Mouse (Mus musculus): Measurements from ENCODE around the gene Zfp46. TPM values are rescaled to one million over a fixed set of nuclear protein-coding genes. Genes with fewer than 3 reads are reported as not detected.

Zfp46 gene
- total RNA-seq (2017) = 9.5 and 11.2 TPM in 2 replicates

DNA sequence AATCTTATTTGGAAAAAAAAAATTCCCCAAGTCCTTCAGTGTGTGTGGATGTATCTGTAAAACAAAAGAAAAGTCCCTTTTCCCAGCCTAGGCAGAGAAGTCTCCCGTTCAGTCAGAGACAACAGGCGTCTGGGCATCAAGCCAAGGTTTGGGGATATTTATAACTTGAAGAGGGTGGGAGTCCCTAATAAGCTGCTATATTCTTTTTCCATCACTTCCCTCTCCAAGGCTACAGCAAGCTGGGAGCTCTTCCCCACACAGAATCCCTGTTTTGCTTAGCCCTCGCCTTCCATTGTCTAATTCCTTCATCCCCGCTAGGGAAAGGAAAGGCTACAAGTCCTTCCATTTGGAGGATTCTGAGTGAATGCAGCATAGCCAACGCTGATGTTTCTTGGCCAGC is at the start of gene Zfp46:
Gene Zfp46, plus strand, starts transcription at position 229 of the 400 bp plus-strand sequence.
- no peak for ATAC-seq (replicated peaks; ENCODE audit: low read depth, poor library complexity, severe bottlenecking)

DNA sequence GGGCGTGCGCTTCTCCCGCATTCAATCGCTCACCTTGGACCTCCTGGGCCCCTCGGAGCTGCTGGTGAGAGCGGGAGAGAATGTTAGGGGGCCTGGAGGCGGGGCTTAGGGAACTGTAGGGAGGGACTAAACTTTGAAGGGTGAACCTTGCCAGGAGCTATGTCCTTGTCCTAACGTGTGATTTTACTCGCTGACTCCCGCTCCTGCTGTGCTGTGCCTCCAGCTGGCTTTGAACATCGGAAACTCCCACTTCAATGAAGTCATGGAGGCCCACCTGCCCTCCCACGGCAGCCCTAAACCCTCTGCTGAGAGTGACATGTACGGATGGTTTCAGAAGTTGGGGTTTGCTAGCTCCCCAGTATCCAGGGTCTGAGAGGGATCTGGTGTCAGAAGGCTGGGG is 45.8 kb upstream of the Zfp46 start:
- ATAC-seq (replicated peaks; ENCODE audit: low read depth, poor library complexity, severe bottlenecking) = no peak

DNA sequence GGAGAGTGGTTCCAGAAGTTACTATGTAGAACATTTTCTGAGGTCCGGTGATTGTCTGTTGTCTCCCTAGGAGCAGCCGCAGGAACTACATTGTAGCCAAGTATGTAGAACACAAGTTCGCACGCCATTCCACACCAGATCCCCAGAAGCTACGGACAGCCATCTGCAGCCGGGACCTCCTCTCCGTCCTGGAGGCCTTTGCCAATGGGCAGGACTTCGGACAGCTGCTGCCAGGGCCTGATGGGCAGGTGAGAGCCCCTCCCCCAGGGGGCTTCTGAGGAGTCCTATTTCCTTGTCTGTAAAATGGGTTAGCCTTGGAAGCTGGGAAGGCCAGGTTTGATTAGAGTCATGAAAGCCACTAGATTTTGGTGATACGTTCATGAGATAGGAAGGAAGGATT is 45.4 kb upstream of the Zfp46 start:
- no peak for ATAC-seq (replicated peaks; ENCODE audit: low read depth, poor library complexity, severe bottlenecking)

DNA sequence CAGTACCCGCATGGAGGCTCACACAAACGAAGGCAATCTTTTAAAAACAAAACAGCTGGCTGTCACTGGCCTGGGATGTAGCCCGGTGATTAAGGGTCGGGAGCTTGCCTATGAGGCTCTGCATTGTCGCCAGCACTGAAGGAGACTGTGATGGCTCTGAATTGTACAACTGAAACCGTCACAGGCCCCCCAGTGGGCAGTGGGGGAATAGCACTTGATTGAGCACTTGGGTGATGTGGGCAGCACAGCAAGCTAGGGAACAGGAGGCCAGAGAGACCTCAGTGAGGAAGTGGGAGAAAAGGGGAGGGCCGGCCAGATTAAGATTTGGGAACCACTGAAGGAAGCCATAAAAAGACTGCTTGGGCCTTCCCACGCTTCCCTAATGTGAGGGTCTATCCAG is 44.9 kb upstream of the Zfp46 start:
- peak; percentile 87 for ATAC-seq (replicated peaks; ENCODE audit: low read depth, poor library complexity, severe bottlenecking)

DNA sequence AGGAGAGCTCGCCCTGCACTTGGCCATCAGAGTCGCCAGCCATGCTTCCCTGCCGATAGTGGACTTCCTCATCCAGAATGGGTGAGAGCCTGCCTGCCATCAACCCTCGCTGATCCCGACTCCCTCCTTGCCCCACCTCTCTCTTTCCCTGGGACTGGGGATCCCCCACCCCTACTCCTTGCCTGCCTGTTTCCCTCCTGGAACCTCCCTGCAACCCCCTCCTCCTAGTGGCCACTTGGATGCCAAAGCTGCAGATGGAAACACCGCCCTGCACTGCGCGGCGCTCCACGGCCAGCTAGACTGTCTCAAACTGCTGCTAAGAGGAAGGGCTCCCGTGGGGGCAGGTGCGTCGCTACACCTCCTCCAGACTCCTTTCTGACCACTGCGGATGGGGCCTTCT is 44.4 kb upstream of the Zfp46 start:
- ATAC-seq (replicated peaks; ENCODE audit: low read depth, poor library complexity, severe bottlenecking) = no peak; the same call in 1 of the 2 replicates

DNA sequence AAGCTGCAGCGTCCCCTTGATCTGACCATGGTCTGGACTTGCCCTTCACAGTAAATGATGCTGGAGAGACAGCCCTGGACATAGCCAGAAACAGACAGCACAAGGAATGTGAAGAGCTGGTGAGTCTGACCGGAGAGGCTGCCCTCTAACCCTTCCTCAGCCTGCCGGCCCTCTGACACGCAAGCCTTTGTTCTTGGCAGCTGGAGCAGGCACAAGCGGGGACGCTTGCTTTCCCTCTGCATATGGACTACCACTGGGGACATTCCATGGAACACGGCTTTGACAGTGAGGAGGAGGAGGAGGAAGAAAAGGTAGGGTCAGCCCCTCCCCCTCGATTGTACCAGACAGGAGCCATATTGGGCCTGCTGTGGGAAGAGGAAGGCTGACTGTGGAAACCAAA is 43.5 kb upstream of the Zfp46 start:
- ATAC-seq (replicated peaks; ENCODE audit: low read depth, poor library complexity, severe bottlenecking) = no peak

DNA sequence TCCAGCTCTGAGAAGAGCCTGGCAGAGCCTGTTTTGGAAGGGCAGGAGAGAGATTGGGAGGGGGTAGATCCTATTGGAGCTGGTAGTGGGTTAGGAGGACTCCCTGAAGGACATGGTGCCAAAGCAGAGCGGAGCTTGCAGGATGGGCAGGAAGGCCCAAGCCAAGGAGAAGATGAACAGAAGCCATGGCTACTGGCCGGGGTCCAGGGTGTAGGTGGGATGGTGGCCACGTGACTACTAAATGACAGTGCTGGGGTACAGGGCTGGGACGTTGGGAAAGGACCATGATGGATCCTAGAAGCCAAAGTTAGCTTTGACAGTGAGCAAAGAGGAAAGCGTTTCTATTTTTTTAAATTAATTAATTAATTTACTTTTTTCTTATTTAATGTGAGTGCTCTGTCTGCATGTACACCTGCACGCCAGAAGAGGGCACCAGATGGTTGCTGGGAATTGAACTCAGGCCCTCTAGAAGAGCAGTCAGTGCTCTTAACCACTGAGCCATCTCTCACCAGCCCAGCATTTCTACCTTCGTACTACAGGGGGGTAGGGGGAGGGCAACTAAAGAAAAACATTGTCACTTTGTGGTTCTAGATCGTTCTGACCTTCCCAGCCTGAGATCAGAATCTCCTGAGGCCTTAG is 42.3 kb upstream of the Zfp46 start:
- no peak for ATAC-seq (replicated peaks; ENCODE audit: low read depth, poor library complexity, severe bottlenecking)

DNA sequence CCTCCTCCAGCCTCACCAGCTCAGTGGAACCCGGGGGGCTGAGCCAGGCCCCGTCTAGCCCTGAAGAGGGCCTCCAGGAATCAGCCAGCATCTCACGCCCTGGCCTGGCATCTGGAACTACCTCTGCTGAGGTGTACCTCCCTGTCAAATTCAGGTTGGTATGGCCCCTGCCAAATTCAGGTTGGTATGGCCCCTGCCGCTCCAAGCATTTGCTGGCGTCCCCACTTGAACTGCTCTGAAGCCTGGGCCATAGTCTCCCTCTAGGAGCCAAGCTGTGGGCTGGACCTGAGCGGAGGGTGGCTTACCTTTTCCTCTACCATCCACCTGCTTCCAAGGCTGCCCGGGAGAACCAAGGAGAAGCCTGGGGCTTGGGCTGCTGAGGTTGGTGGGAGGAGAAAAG is 41.8 kb upstream of the Zfp46 start:
- no peak for ATAC-seq (replicated peaks; ENCODE audit: low read depth, poor library complexity, severe bottlenecking)

DNA sequence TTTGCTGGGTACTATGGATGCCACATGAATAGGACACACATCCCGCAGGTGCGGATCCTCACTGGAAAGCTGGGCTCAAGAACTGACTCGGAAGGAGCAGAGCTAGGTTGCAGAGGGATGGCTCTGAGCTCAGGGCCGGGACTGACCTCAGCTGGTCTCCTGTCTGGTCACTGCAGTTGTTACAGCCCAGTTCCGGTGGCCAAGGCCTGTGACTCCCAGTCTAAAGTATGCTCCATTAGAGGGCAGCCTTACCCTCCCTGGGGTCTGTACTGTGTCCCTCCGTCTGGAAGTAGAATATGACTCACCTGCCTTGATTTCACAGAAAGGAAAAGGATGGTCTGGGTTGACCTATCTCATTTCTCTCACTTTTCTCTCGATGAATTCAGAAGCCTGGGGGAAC is 40.3 kb upstream of the Zfp46 start:
- ATAC-seq (replicated peaks; ENCODE audit: low read depth, poor library complexity, severe bottlenecking) = no peak

DNA sequence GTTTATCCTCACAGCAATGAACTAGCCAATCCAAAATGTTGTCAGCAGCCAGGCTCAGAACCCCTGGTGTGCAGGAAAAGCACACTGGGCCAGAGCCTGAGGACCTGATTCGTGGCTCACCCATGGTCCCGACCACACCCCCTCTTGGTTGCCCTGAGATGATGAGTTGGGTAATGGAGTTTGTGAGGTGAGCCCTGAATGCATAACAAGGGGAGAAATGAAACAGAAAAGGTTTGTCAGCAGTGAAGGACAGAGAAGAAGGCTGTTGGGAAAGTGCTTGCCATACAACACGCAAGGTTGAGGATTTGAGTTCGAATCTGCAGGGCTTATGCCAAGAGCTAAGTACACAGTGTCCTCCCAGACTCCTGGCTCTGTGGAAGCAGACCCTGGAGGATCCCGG is 38.8 kb upstream of the Zfp46 start:
- ATAC-seq (replicated peaks; ENCODE audit: low read depth, poor library complexity, severe bottlenecking) = no peak

DNA sequence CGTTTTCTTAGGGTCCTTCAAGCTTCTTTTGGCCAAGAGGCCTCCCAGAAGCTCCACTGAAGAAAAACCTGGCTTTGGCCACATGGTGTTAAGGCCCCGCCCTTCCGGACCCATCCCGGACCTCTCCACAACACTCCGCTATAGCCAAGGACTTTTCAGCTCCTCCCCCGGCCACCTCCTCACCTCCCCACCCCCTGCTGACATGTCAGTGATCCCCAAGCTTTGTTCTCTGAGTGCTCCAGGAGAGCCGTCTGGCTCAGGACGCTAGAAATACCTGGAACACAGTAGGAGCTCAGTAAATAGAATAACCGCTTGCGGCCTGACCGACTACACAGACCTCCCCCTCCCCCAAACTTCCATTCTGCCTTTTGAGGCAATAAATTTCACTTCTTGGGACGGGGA is 37.9 kb upstream of the Zfp46 start:
- no peak for ATAC-seq (replicated peaks; ENCODE audit: low read depth, poor library complexity, severe bottlenecking)

DNA sequence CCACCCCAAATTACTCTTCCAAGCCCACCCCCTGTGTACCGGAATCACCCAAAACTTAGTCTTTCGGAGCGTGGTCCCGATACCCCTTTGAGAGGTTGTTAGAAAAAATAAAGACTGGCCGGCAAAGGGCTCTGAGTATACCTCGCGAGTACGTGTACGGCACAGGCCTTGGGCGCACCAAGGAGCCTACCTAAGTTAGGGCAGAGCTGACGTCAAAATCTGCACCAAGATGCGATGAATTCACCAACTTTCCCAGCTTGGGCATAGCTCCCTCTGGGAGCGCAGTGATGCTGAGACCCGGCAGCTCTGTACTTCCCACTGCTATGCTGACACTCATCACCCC is 37.1 kb upstream of the Zfp46 start:
- no peak for ATAC-seq (replicated peaks; ENCODE audit: low read depth, poor library complexity, severe bottlenecking)

DNA sequence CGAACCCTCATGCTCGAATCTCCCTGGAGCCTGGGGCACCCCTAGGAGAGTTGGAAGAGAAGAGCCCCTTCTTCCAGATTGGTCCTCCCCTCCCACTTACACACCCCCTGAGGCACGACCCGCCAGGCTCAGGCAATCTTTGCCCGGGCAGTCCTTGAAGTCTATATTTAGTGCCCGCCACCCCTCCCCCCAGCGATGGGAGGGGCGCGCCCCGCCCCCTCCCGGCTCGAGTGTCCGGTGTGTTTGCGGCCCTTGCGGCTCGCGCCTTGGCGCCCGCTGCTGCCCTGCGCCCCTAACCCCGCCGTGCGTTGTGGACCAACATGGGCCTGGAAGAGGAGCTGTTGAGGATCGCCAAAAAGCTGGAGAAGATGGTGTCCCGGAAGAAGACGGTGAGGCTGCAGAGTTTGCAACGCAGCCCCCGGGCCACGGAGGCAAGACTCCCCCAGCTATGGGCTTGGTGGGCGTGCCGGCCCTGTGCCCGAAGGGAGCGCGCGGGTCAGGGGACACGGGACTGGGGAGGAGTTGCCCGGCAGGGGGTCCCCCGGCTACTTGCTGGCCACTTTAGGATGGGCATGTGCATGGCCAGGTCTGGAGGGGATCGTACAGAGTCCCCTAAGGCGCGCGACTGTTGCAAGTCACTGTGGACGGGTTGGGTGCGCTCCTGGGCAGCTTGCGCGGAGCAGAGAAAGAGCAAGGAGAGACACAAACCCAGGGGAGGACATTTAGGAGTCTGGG is 36.6 kb upstream of the Zfp46 start, which contains the start of gene Tcea3:
Gene Tcea3, plus strand, starts transcription at position 1 of the 735 bp plus-strand sequence.
- ATAC-seq (replicated peaks; ENCODE audit: low read depth, poor library complexity, severe bottlenecking) = no peak

DNA sequence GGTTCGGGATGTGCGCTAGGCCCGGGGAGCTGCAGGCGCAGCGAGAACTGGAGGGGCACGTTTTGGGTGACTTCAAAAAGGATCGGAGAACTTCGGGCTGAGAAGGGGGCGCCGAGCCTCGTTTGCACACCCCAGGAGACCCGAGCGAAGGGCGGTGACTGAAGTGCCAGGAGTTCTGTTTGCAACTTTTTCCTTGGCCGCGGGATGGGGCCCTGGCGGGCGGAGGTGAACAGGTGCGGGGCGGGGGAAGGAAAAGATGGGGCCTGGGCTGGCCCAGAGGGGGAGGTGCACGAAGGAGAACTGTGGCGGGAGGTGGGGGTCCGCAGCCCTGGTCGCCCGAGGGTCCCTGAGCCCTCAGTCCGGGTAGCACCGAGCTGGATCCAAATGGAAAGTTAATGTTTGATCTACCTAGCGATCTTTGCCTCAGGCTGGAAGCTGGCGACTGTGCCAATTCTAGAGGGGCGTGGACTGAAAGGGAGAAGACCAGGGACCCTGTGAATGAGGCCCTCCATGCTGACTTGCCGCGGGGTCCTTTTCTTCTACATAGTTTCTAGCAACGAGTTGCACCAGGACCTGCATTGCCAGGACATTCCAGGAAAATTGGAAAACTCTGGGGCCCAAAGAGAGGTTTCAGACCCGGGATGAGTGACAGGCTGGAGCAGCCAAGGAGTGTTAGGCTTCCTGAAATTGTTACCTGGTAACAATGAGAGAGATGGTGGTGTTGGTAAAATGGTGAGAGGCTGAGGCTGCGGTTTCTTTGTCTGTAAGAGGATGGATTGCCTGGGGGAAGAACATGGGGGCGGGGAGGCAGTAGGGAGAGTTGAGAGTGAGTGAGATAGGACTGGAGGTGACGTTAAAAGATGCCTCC is 35.8 kb upstream of the Zfp46 start:
- 0 out of 2 replicates have a peak, but pooled peaks have one; percentile 7 for ATAC-seq (replicated peaks; ENCODE audit: low read depth, poor library complexity, severe bottlenecking)

DNA sequence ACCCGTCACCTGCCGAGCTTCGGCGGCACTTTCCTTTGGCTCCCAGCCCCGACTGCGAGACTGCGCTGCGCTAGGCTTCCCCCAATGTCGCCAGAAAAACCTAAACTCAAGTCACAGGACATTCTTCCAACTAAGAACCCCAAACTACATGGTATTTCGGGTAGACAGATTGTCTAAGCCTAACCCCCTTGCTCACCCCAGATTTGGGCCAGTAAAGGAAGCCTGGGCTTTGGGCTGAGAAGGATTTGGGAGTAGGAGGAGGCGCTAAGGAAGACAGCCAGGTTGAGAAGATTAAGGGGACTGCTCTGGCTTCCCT is 35.2 kb upstream of the Zfp46 start:
- no peak for ATAC-seq (replicated peaks; ENCODE audit: low read depth, poor library complexity, severe bottlenecking)

DNA sequence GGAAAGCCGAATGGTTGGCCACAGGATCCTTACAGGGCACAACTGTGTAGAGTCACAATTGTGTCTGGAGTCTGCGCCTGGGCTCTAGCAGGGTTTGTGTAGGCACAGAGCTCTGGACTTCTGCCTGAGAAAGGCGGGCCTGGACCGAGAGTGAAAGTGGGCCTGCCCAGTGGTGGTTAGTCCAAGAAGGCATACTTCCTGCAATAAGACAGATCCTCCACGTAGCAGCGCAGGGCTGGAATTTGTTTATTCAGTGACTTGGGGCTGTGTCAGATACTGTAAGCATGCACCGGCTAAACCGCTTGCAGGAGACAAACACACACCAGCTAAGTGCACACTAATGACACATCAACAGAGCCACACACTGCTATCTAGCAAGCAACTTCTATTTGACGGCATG is 34.7 kb upstream of the Zfp46 start:
- ATAC-seq (replicated peaks; ENCODE audit: low read depth, poor library complexity, severe bottlenecking) = 0 out of 2 replicates have a peak, but pooled peaks have one; percentile 24

DNA sequence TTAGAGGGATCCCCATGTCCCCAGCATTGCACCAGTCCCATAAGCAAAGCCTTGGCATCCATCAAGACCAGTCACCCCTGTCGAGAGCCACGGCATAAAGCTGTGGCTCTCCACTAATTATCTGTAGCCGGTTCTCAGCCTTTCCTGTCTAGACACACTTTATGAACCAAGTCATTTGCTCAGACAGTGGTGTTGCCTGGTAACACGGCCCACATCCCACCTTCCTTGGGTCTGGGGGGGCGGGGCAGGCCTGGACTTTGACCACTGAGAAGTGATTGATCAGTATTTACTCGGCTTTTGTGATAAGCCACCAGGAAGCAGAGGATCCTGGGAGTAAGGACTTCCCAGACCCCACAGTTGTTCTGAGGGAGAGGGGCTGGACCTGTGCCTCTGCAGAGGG is 28.6 kb upstream of the Zfp46 start:
- ATAC-seq (replicated peaks; ENCODE audit: low read depth, poor library complexity, severe bottlenecking) = no peak

DNA sequence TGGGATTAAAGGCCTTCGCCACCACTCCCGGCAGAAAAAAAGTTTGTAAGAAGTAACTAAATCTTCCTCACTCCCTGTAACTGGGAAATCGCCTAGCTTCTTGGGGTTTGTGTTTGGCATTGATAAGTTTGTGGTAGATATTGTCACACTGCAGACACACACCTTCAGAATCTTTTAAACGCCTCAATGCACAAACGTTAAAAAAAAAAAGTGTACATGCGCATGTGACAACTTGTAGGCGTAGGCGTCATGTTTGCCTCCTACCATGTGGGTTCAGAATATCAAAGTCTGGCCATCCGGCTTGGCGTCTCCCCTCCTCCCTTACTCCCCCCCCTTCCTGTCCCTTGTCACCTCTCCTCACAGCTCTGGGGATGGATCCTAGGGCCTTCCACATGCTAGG is 27.8 kb upstream of the Zfp46 start:
- ATAC-seq (replicated peaks; ENCODE audit: low read depth, poor library complexity, severe bottlenecking) = no peak

DNA sequence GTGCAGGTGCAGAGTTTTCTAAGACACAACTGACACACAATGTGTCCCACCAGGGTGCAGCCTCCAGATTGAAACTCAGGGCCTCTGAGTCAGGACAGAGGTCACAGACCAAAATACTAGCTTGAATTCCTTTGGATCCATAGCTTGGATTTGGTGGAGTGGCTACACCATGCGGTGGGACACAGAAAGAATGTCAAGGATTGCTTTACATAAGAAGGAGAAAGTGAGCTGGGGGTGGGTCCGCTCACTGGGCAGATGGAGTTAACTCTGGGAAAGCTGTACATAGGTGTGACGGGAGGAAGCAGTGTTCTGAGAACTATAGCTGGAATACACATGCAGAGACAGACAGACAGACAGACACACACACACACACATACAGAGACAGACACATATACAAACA is 24.6 kb upstream of the Zfp46 start:
- no peak for ATAC-seq (replicated peaks; ENCODE audit: low read depth, poor library complexity, severe bottlenecking)

DNA sequence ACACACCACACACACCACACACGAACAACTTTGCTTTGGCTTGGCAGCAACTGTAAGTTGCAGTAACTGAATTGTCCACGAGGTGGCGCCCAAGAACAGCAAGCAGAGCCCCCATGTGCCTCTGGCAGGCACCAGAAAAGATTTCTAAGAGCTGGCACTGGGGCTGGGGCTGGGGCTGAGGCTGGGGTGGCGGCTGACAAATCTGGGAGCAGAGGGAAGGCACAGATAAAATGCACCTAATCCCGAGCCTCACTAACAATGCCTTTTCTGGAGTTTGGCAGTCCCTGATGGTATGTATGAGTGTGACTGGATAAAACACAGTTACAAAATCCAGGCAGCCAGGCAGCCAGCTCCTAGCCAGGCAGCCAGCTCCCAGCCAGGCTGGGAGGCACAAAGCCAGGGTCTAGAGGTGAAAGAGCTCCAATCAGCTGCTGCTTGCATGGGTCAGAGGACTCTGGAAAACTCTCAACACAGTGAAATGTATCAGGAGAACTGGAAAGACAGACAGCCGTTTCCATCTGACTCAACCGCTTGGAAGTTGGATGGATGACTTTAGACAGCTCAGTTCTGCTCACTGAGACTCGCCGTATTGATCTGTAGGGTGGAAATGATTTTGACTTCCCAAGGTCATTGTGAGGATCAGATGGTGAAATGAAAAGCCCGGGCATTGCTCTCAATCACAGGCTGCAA is 23.8 kb upstream of the Zfp46 start:
- ATAC-seq (replicated peaks; ENCODE audit: low read depth, poor library complexity, severe bottlenecking) = peak; percentile 69

DNA sequence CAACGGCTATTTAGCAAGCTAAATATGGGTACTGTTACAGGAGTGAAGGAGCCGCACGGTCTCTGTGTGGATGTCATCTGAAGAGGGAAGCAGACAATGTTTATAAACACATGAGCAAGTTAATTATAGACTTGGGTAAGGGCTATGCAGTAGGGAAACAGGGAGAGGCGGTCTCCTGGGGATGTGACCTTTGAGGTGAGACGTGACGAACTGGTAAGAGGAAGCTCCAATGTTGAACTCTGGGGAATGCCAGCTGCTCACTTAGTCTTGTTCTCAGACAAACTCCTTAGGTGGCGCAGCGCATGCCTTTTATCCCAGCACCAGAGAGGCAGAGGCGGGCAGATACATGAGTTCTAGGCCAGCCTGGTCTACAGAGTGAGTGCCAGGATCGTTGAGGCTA is 22.6 kb upstream of the Zfp46 start:
- no peak for ATAC-seq (replicated peaks; ENCODE audit: low read depth, poor library complexity, severe bottlenecking)

Measured in common myeloid progenitor, adult 5-6 weeks (primary cell).